Comparison of ENCODE assay signal across 8 mouse cellular contexts in the genomic region with DNA sequence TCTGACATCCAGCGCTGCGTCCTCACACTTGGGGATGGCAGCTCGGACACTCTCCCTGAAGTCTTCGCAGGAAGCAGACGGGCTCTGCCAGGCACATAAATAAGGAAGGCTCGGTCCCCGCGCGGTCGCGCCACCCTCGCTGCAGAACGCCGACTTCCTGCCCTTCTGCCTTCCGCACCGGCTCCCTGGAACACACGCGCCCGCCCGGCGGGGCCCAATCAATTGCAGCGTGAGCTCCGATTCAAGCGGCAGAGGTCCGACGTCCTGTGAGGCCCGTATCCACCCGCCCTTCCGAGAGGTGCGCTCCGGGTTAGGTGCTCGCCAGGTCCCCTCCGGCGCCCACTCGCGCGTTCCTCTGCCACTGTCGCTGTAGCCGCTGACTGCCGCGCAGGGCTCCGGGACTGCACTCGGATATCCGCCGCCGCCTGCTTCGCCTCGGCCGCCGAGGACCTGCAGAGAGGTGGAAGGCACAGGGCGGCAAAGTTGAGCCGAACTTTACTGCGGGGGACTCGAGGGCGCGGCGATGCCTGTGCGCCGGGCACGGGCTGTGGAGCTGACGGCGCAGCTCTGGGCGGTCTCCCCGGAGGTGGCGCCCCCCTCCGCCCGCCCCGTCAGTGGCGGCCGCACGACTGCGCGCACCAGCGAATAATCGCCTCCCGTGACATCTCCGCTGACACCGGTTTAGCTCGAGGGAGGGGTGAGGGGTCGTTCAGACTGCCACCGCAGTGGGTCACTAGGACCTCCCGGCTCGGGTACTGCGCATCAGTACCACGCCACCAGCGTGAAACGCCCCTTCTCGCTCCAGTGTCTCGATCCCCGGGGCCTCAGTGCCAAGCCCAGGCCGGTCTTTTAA. TPM values are rescaled to one million over a fixed set of nuclear protein-coding genes. Genes with fewer than 3 reads are reported as not detected.
DNase-seq lines count a peak whose midpoint lies in the region; ATAC-seq and TF ChIP-seq lines count a peak whose summit lies in the region.

No protein-coding gene starts in this region.

- peak overlapping the region; percentile 70 to 99 for H3K4me3 ChIP-seq in MEL (ENCODE audit: control insufficient read depth in 1 of 2, insufficient read depth in 1 of 2, low read depth in 2 of 2, low read length in 2 of 2)
- H3K4me3 ChIP-seq in embryonic fibroblast, embryonic 13.5 days (ENCODE audit: insufficient read depth, low read length): peak overlapping the region; percentile 26
- peak overlapping the region; percentile 80 for H3K4me3 ChIP-seq in liver, adult 2 months (ENCODE audit: insufficient read depth, low read depth, low read length)
- peak overlapping the region; percentile 78 for H3K4me3 ChIP-seq in midbrain, embryonic 16.5 days (ENCODE audit: low read depth, low read length)
- H3K4me3 ChIP-seq in stomach, embryonic 16.5 days (replicated peaks; ENCODE audit: low read length): peak overlapping the region; percentile 65

- peak overlapping the region; percentile 81 for H3K9ac ChIP-seq in MEL (ENCODE audit: control insufficient read depth, low read depth, low read length, poor library complexity, severe bottlenecking)
- H3K9ac ChIP-seq in liver, adult 2 months (ENCODE audit: low read depth, low read length): peak overlapping the region; percentile 77
- peak overlapping the region; percentile 72 for H3K9ac ChIP-seq in midbrain, embryonic 16.5 days (ENCODE audit: low read depth, low read length)
- peak overlapping the region; percentile 72 for H3K9ac ChIP-seq in stomach, embryonic 16.5 days (ENCODE audit: low read length)

- no peaks in the 10 kb centered on the region for H3K9me3 ChIP-seq in MEL (replicated peaks; ENCODE audit: insufficient read depth, low read length)
- no peaks in the 10 kb centered on the region for H3K9me3 ChIP-seq in midbrain, embryonic 16.5 days (replicated peaks; ENCODE audit: control insufficient read depth, low read length, poor library complexity, severe bottlenecking)
- no peaks in the 10 kb centered on the region for H3K9me3 ChIP-seq in stomach, embryonic 16.5 days (replicated peaks; ENCODE audit: control insufficient read depth, low read length)

- H3K4me1 ChIP-seq in MEL (ENCODE audit: control insufficient read depth in 1 of 2, insufficient read depth in 2 of 2, low read length in 2 of 2): peaks cover 17 to 26% of the 10 kb centered on the region in 2 experiments
- H3K4me1 ChIP-seq in embryonic fibroblast, embryonic 13.5 days (ENCODE audit: control insufficient read depth, insufficient read depth, low read length): no peaks in the 10 kb centered on the region
- no peaks in the 10 kb centered on the region for H3K4me1 ChIP-seq in liver, adult 2 months (ENCODE audit: control insufficient read depth, insufficient read depth, low read length)
- peaks cover 13% of the 10 kb centered on the region; the same call in 1 of the 2 replicates for H3K4me1 ChIP-seq in midbrain, embryonic 16.5 days (ENCODE audit: control insufficient read depth, insufficient read depth, low read length)
- peaks cover 10% of the 10 kb centered on the region; the same call in 1 of the 2 replicates for H3K4me1 ChIP-seq in stomach, embryonic 16.5 days (ENCODE audit: control insufficient read depth, insufficient read depth, low read length)

- peaks cover 0 to 8% of the 10 kb centered on the region in 2 experiments; a peak in 3 of 4 replicates for H3K36me3 ChIP-seq in MEL (ENCODE audit: control insufficient read depth in 1 of 2, insufficient read depth in 2 of 2, low read length in 2 of 2)
- H3K36me3 ChIP-seq in liver, adult 2 months (ENCODE audit: control insufficient read depth, insufficient read depth, low read length): no peaks in the 10 kb centered on the region
- no peaks in the 10 kb centered on the region for H3K36me3 ChIP-seq in midbrain, embryonic 16.5 days (ENCODE audit: control insufficient read depth, insufficient read depth, low read length)
- H3K36me3 ChIP-seq in stomach, embryonic 16.5 days (ENCODE audit: control insufficient read depth, insufficient read depth, low read length): no peaks in the 10 kb centered on the region

- peak; percentile 23 to 40 for DNase-seq in cerebellum, adult 18-20 months
- no peak for DNase-seq in cerebellum, adult 8-10 months
- DNase-seq in MEL (ENCODE audit: low read depth, low spot score): peak; percentile 73
- DNase-seq in heart, postnatal 4 days: peak; percentile 65
- DNase-seq in liver, adult 2 months (ENCODE audit: extremely low read depth, low read depth, low spot score): no peak

- WGBS in liver, adult 2 months: 2% methylated on average over 90 of the region's 91 CpGs
- WGBS in midbrain, embryonic 16.5 days: under 1% methylated on average over 86 of the region's 91 CpGs
- WGBS in stomach, embryonic 16.5 days: under 1% methylated on average over 87 of the region's 91 CpGs

- TF ChIP-seq EP300 in MEL (IDR thresholded peaks at IDR 0.05; ENCODE audit: low read depth in 1 of 2, low read length in 2 of 2): no peak

- no peak; the same call in 1 of the 2 replicates for TF ChIP-seq RAD21 in MEL (IDR thresholded peaks at IDR 0.05; ENCODE audit: low read depth, low read length)

- ATAC-seq in midbrain, embryonic 16.5 days: no peak
- peak; percentile 24; the same call in 1 of the 2 replicates for ATAC-seq in stomach, embryonic 16.5 days (ENCODE audit: insufficient read depth, low FRiP score)

- no peaks in the 10 kb centered on the region for H3K27me3 ChIP-seq in MEL (ENCODE audit: control insufficient read depth in 1 of 2, insufficient read depth in 2 of 2, low read length in 2 of 2)
- peaks cover 14% of the 10 kb centered on the region for H3K27me3 ChIP-seq in liver, adult 2 months (ENCODE audit: control insufficient read depth, insufficient read depth, low read length)
- peaks cover 43% of the 10 kb centered on the region for H3K27me3 ChIP-seq in midbrain, embryonic 16.5 days (ENCODE audit: control insufficient read depth, insufficient read depth, low read depth, low read length)
- peaks cover 56% of the 10 kb centered on the region for H3K27me3 ChIP-seq in stomach, embryonic 16.5 days (ENCODE audit: control insufficient read depth, insufficient read depth, low read length)

- peak in 2 of 3 experiments; percentile 38 to 54; a peak in 5 of 6 replicates for TF ChIP-seq CTCF in MEL (IDR thresholded peaks at IDR 0.05 in 2 of 3, conservative IDR thresholded peaks at IDR 0.05 in 1 of 3; ENCODE audit: control insufficient read depth in 1 of 3, insufficient read depth in 1 of 3, low read depth in 2 of 3, low read length in 3 of 3, poor library complexity in 1 of 3, severe bottlenecking in 1 of 3)
- no peak for TF ChIP-seq CTCF in embryonic fibroblast, embryonic 13.5 days (IDR thresholded peaks at IDR 0.05; ENCODE audit: borderline replicate concordance, insufficient read depth, low read length)
- no peak for TF ChIP-seq CTCF in liver, adult 2 months (IDR thresholded peaks at IDR 0.05; ENCODE audit: low read depth, low read length)

- 0 out of 4 replicates have a peak, but pooled peaks of 1 of the 2 experiments have one; percentile 34 for TF ChIP-seq POLR2A in MEL (IDR thresholded peaks at IDR 0.05; ENCODE audit: control insufficient read depth in 1 of 2, insufficient read depth in 1 of 2, low read depth in 1 of 2, low read length in 2 of 2, poor library complexity in 1 of 2)
- TF ChIP-seq POLR2A in embryonic fibroblast, embryonic 13.5 days (IDR thresholded peaks at IDR 0.05; ENCODE audit: low read depth, low read length): no peak
- no peak for TF ChIP-seq POLR2A in liver, adult 2 months (IDR thresholded peaks at IDR 0.05; ENCODE audit: extremely low read depth, insufficient read depth, low read length)

- peak overlapping the region; percentile 20 for H3K27ac ChIP-seq in MEL (ENCODE audit: control insufficient read depth, low read depth, low read length)
- H3K27ac ChIP-seq in embryonic fibroblast, embryonic 13.5 days (ENCODE audit: insufficient read depth, low read length): no peak overlapping the region
- peak overlapping the region; percentile 43 for H3K27ac ChIP-seq in liver, adult 2 months (replicated peaks; ENCODE audit: insufficient read depth, low read depth, low read length)
- H3K27ac ChIP-seq in midbrain, embryonic 16.5 days (ENCODE audit: low read length): no peak overlapping the region
- H3K27ac ChIP-seq in stomach, embryonic 16.5 days (ENCODE audit: low read length): no peak overlapping the region

- H3K4me2 ChIP-seq in midbrain, embryonic 16.5 days (ENCODE audit: low read length): peak overlapping the region; percentile 100
- H3K4me2 ChIP-seq in stomach, embryonic 16.5 days (ENCODE audit: low read depth, low read length): peak overlapping the region; percentile 99

- H3K79me2 ChIP-seq in MEL (ENCODE audit: control insufficient read depth, insufficient read depth, low read length, poor library complexity): peaks cover 27% of the 10 kb centered on the region
- no peaks in the 10 kb centered on the region for H3K79me2 ChIP-seq in liver, adult 2 months (ENCODE audit: control insufficient read depth, insufficient read depth, low read length)

TF ChIP-seq in MEL, 35 proteins besides CTCF, POLR2A, EP300 and RAD21 (continues in another document):
- TF ChIP-seq CHD2 (IDR thresholded peaks at IDR 0.05; ENCODE audit: low read length): no peak
- TF ChIP-seq UBTF (IDR thresholded peaks at IDR 0.05; ENCODE audit: borderline replicate concordance, insufficient read depth, low read depth, low read length): 0 out of 2 replicates have a peak, but pooled peaks have one; percentile 28
- no peak for TF ChIP-seq CHD1 (IDR thresholded peaks at IDR 0.05; ENCODE audit: low read depth, low read length)

RNA-seq across cellular contexts. Expression of a gene that starts 1.3 kb away (rescaled TPM):
- total RNA-seq in MEL (2012; rRNA removed): 10.7 and 16.0 TPM in 2 replicates
- 10 to 100 TPM in 1 of 2 experiments, not detected in 1; 17.4 TPM for polyA plus RNA-seq in MEL (2012; ENCODE audit: insufficient read depth in 1 of 2, insufficient read length in 2 of 2, low read depth in 1 of 2, low replicate concordance in 2 of 2, missing spikeins in 1 of 2)
- not detected in 2 replicates for polyA plus RNA-seq in embryonic fibroblast, embryonic 13.5 days (2011; ENCODE audit: insufficient read length, low read depth, missing spikeins)
- total RNA-seq in heart, postnatal 4 days (2021): 10 to 100 TPM; 40.9 to 42.5 TPM
- 0.37 and 0.40 TPM in 2 replicates for total RNA-seq in liver, adult 2 months (2014; rRNA removed)
- polyA plus RNA-seq in liver, adult 2 months (2012; rRNA removed): 0.54 and 0.87 TPM in 2 replicates
- 0.41 and 0.45 TPM in 2 replicates for polyA plus RNA-seq in midbrain, embryonic 16.5 days (2015; fragmentation: Nextera tagmentation; extraction: Ambion mirVana)
- 1.0 and 2.2 TPM in 2 replicates for polyA plus RNA-seq in stomach, embryonic 16.5 days (2015; fragmentation: Nextera tagmentation; extraction: Ambion mirVana)

RNA-seq across cellular contexts. Expression of a gene that starts 11.9 kb away (rescaled TPM):
- 7.3 and 7.6 TPM in 2 replicates for total RNA-seq in MEL (2012; rRNA removed)
- 10 to 100 TPM in 1 of 2 experiments, not detected in 1; 15.1 TPM for polyA plus RNA-seq in MEL (2012; ENCODE audit: insufficient read depth in 1 of 2, insufficient read length in 2 of 2, low read depth in 1 of 2, low replicate concordance in 2 of 2, missing spikeins in 1 of 2)
- polyA plus RNA-seq in embryonic fibroblast, embryonic 13.5 days (2011; ENCODE audit: insufficient read length, low read depth, missing spikeins): 1.1 and 1.5 TPM in 2 replicates
- total RNA-seq in heart, postnatal 4 days (2021): 10 to 100 TPM; 15.7 to 20.5 TPM
- total RNA-seq in liver, adult 2 months (2014; rRNA removed): 0.34 and 0.37 TPM in 2 replicates
- 1.3 and 2.3 TPM in 2 replicates for polyA plus RNA-seq in liver, adult 2 months (2012; rRNA removed)
- polyA plus RNA-seq in midbrain, embryonic 16.5 days (2015; fragmentation: Nextera tagmentation; extraction: Ambion mirVana): 25.0 and 28.4 TPM in 2 replicates
- polyA plus RNA-seq in stomach, embryonic 16.5 days (2015; fragmentation: Nextera tagmentation; extraction: Ambion mirVana): 4.6 and 5.7 TPM in 2 replicates

Comparison
In these comparisons a context has a peak if more than half of its experiments do, and no peak if none do; other contexts are left out.
1. DNase-seq: peak in cerebellum, adult 18-20 months (2 of 2), MEL (single experiment) and heart, postnatal 4 days (single experiment); none in cerebellum, adult 8-10 months (single experiment) and liver, adult 2 months (single experiment).
2. H3K27ac ChIP-seq: peak in MEL (single experiment) and liver, adult 2 months (single experiment); none in embryonic fibroblast, embryonic 13.5 days (single experiment), midbrain, embryonic 16.5 days (single experiment) and stomach, embryonic 16.5 days (single experiment).
3. H3K4me3 ChIP-seq: peak in every context shown above with its lines; median percentile 84 in MEL; 80 in liver, adult 2 months; 78 in midbrain, embryonic 16.5 days; 65 in stomach, embryonic 16.5 days; 26 in embryonic fibroblast, embryonic 13.5 days.
4. CTCF ChIP-seq: peak in MEL (2 of 3); none in embryonic fibroblast, embryonic 13.5 days (single experiment) and liver, adult 2 months (single experiment).
5. Peak in every context shown above with its lines, with median percentiles within 50 percentile points of each other: H3K9ac ChIP-seq.